Mouse (Mus musculus) cerebellum, adult 2 months (tissue): ENCODE measurements at regions not wholly inside any gene's neighbourhood (a gene's known extent, or its start where the extent isn't known, plus 50 kb on each side); places are given as distances from the start of the nearest gene placed in this dataset.

Experiments
- DNase-seq, 2 experiments: peaks; one replicate each; pipeline ENCODE4 v3.0.0; 2021
- H3K27ac ChIP-seq: fragments of 200-500 bp; 2 replicates; pipeline ENCODE4 v1.5.1; 2012; ENCODE audit warnings: low read length, control low read depth, inconsistent platforms; ENCODE audit not compliant: insufficient read depth
- H3K27me3 ChIP-seq: fragments of 200-500 bp; 2 replicates; pipeline ENCODE4 v1.6.1; 2012; ENCODE audit warnings: inconsistent platforms, mild to moderate bottlenecking, low read length, moderate library complexity; ENCODE audit not compliant: control insufficient read depth, insufficient read depth
- H3K4me1 ChIP-seq: fragments of 200-500 bp; 2 replicates; pipeline ENCODE4 v1.6.1; 2011; ENCODE audit warnings: low read length; ENCODE audit not compliant: control insufficient read depth, insufficient read depth
- H3K4me3 ChIP-seq: fragments of 200-500 bp; replicated peaks from 2 replicates; pipeline ENCODE3; 2011; ENCODE audit warnings: mild to moderate bottlenecking, low read depth, low read length, control low read depth; ENCODE audit not compliant: insufficient read depth
- CTCF ChIP-seq: fragments of 200-500 bp; IDR thresholded peaks from 2 replicates; pipeline ENCODE4 v1.5.1; 2011; ENCODE audit warnings: low read depth, mild to moderate bottlenecking, control low read depth, low read length, moderate library complexity, borderline replicate concordance; ENCODE audit not compliant: insufficient read depth
- POLR2A ChIP-seq: fragments of 200-500 bp; IDR thresholded peaks from 2 replicates; pipeline ENCODE4 v1.6.1; 2011; ENCODE audit warnings: low read length, control low read depth, borderline replicate concordance; ENCODE audit not compliant: insufficient read depth
- WGBS: fragments of 180-500 bp; shearing (Covaris S2); methylation state at CpG from one replicate; pipeline ENCODE4 v1.1.7; 2018; 5-methylcytosine and 5-hydroxymethylcytosine counted together

DNA sequence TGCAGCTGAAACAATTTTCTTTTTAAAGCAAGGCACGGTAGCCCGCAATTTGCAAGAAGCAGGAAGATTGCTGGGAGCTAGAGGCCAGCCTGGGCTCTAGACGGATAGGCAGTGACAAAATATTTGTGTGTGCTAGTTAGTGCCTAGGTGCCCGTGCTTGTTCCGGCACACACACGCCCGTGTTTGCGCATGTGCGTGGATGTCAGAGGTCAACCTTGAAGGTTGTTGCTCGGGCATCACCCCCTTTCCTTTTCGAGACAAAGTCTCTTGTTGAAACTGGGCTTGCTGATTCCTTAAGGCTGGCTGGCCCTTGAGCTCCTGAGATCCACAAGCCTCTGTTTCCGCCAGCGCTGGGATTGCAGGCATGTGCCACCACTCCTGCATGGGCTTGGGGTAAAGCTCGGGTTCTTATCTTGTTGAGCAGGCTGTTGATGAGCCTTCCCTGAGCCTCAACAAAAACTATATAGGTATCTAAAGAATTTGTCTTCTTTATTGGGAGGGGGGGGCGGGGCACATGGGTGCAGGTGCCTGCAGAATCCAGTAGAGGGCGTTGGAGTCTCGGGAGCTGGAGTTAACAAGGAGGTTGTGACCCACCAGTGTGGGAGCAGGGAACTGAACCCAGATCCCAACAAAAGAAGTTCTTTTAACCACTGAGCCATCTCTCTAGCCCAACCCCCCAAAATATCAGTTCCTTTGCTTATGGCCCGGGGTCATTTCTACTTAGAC lies 149.5 kb upstream of the Lhx5 start:
- no peak for DNase-seq
- H3K27ac ChIP-seq = no peak overlapping the region
- no peaks in the 10 kb centered on the region; the same call in 1 of the 2 replicates for H3K4me1 ChIP-seq
- TF ChIP-seq POLR2A = no peak
- no peak for TF ChIP-seq CTCF
- no peak overlapping the region for H3K4me3 ChIP-seq
- 70% methylated on average over 18 of the region's 18 CpGs for WGBS
- no peaks in the 10 kb centered on the region; the same call in 1 of the 2 replicates for H3K27me3 ChIP-seq

DNA sequence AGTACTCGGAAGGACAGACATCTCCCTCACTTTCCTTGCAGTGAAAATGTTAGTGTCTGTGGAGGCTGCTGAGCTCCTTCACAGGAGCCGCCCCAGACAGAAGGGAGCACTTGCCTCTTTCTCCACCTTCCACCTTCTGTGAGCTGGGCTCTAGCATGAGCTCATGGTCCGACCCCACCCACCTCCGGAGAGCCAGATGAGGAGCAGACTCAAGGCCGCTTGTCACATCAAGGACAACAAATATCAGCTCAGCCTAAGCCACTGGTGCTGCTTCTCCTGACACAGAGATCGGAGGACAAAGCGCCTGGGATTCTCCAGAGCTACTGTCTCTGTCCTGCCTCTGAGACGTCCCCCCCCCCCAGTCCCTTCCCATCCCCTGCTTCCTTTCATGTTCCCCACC lies 146.9 kb upstream of the Lhx5 start:
- Histone ChIP-seq H3K27ac (no peak overlapping the region), H3K27me3 (no peaks in the 10 kb centered on the region; the same call in 1 of the 2 replicates), H3K4me3 (no peak overlapping the region), H3K4me1 (no peaks in the 10 kb centered on the region; the same call in 1 of the 2 replicates)
- TF ChIP-seq CTCF (no peak), POLR2A (no peak)
- WGBS = 72% methylated on average over 8 of the region's 8 CpGs
- no peak for DNase-seq

DNA sequence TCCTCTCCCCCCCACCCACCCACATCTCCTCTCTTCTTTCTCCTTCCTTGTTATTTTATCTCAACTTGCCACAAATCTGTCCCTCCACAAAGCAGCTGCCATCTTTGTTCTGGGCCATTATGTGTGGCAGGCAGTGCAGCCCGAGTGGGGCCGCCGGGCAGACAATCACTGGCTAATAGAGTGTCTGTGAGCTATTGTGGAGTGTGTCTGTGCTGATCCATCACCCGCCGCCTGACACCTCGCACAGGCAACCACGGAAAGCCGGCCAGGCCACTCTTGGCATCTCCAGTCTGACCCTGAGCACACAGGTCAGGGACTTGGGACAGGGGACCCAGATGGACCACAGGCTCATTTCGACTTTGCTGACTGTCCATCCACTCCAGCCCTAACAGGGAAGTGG lies 146.5 kb upstream of the Lhx5 start:
- WGBS = 54% methylated on average over 9 of the region's 9 CpGs
- H3K27ac ChIP-seq = no peak overlapping the region
- no peaks in the 10 kb centered on the region; the same call in 1 of the 2 replicates for H3K4me1 ChIP-seq
- H3K4me3 ChIP-seq = no peak overlapping the region
- H3K27me3 ChIP-seq = no peaks in the 10 kb centered on the region; the same call in 1 of the 2 replicates
- DNase-seq = no peak
- TF ChIP-seq CTCF = no peak
- no peak for TF ChIP-seq POLR2A

DNA sequence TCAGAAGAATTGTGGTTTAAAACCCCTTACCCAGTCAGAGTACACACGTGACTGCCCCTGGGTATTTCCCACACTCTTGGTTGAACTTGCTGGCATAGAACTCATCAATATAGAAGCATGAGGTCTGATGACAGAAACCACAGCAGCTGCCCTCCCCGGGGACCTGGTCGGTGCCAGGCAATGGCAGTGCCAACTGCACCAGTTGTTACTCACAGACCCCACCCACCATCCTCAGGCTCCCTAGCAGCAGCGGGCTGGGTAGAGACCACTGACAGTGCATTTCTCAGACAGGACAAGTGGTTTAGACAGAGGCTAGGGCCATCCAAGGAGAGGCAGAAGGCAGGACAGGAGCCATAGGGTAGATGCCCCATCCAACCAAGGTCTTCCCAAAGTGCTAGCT lies 144.7 kb upstream of the Lhx5 start:
- TF ChIP-seq POLR2A = no peak
- TF ChIP-seq CTCF = no peak
- no peak for DNase-seq
- WGBS = 21% methylated on average over 4 of the region's 4 CpGs
- Histone ChIP-seq H3K4me3 (no peak overlapping the region), H3K27ac (no peak overlapping the region), H3K4me1 (no peaks in the 10 kb centered on the region), H3K27me3 (no peaks in the 10 kb centered on the region; the same call in 1 of the 2 replicates)

DNA sequence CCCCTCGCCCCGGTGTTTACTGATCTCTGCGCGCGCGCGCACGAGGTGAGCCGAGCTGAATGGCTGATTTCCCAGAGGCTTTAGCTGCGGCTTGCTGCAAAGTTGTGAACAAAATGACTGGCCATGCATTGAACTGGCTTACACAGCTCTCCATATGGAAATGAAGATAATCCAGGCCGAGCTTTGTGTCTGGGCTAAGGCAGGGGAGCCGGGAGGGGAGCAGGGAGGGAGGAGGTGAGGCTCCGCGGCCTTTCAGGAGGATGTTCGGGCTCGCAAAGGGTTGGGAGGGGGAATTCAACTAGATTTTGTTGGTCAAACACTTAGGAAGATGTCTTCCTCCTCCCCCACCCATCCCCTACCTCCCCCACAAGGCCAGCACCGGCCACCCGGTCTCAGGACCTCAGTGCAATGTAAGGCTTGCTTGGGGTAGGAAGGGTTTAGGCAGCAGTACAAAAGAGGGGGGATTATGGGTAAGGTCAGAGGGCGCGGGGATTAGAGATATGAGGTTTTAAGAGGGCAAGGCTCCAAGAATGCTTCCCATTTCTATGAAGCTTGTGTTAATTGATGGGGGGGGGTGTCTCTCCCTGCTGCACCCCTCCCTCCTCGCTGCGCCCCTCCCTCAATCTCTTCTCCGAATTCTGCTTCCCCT lies 143.3 kb upstream of the Lhx5 start:
- no peak overlapping the region for H3K27ac ChIP-seq
- DNase-seq = no peak
- WGBS = 16% methylated on average over 23 of the region's 23 CpGs

DNA sequence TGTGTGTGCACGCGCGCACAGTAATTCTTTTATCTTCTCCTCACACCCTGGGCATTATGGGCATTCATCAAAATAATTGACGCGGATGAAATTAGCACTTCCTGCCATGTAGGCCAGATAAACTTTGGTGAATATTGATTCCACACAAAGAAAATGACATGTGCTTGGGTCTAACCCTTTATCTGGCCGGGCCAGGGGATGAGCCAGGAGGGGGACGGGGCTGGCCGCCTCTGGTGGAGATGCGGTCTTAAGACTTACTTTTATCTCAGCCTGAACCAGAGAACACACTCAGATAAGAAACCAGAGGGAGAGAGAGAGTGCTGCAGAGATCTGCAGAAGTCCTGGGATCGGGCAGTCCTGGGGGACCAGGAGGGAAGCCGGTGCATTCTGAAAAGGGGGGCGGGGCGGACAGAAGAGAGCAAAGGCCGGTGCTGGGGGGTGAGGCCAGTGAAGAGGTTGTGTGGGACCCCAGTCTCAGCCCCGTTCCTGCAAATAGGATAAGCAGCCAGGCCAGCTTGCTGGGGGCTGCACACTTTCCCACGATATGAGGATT lies 136.9 kb upstream of the Lhx5 start:
- no peak overlapping the region for H3K27ac ChIP-seq
- no peaks in the 10 kb centered on the region for H3K4me1 ChIP-seq
- 60% methylated on average over 16 of the region's 16 CpGs for WGBS
- TF ChIP-seq CTCF = no peak
- TF ChIP-seq POLR2A = no peak
- H3K4me3 ChIP-seq = no peak overlapping the region
- no peak for DNase-seq
- no peaks in the 10 kb centered on the region; the same call in 1 of the 2 replicates for H3K27me3 ChIP-seq

More for the DNA sequence above, 143.3 kb upstream of the Lhx5 start:
- no peaks in the 10 kb centered on the region for H3K4me1 ChIP-seq
- TF ChIP-seq CTCF (no peak), POLR2A (no peak)
- no peak overlapping the region for H3K4me3 ChIP-seq
- H3K27me3 ChIP-seq = no peaks in the 10 kb centered on the region; the same call in 1 of the 2 replicates

DNA sequence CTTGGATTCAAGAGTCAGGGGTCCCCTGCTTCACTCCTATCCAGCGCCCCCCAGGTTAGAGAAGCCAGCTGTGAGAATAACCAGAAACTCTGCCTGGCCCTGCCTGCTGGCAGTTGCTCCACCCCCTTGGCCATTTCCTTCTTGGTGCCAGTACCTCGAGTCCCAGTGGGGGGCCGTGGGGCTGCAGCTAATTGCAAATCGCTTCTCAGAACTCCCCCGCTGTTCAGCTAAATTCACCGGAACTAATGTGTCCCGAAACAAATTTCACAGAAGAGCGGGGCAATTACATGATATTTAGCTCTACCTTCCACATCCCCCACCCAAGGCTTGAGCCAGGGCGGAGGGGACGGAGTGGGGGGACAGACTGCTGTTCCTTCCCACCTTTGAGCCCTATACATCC lies 134.3 kb upstream of the Lhx5 start:
- TF ChIP-seq POLR2A = no peak
- TF ChIP-seq CTCF = no peak
- no peak for DNase-seq
- no peak overlapping the region for H3K27ac ChIP-seq
- H3K4me3 ChIP-seq = no peak overlapping the region
- no peaks in the 10 kb centered on the region for H3K4me1 ChIP-seq
- 1% methylated on average over 10 of the region's 10 CpGs for WGBS
- H3K27me3 ChIP-seq = no peaks in the 10 kb centered on the region; the same call in 1 of the 2 replicates
